Mouse (Mus musculus): Measurements from ENCODE around the gene Cep19. TPM values are rescaled to one million over a fixed set of nuclear protein-coding genes. Genes with fewer than 3 reads are reported as not detected.

The Cep19 gene
- 7.1 TPM for polyA plus RNA-seq (2014; fragmentation: Illumina TruSeq; extraction: RNeasy Lipid Tissue Mini Kit (QIAGEN cat#74804); ENCODE audit: low read depth, low replicate concordance)

GRCm38 (mm10) chr16:32099638-32100150, at the start of gene Cep19, which contains the start of gene Pigx:
TSS of gene Cep19 (plus strand) at chr16:32099800.
TSS of gene Pigx (minus strand) at chr16:32099740.

GRCm38 (mm10) chr16:32078991-32079511, 20.5 kb upstream of the Cep19 start, which contains the start of gene Pak2:
TSS of gene Pak2 (minus strand) at chr16:32079342.

Other genes starting within 250 kb of the Cep19 start
- not detected for gene Meltf, start 221.0 kb upstream of the Cep19 start, polyA plus RNA-seq (2014; fragmentation: Illumina TruSeq; extraction: RNeasy Lipid Tissue Mini Kit (QIAGEN cat#74804); ENCODE audit: low read depth, low replicate concordance)
- gene Pigz, start 165.9 kb upstream of the Cep19 start, polyA plus RNA-seq (2014; fragmentation: Illumina TruSeq; extraction: RNeasy Lipid Tissue Mini Kit (QIAGEN cat#74804); ENCODE audit: low read depth, low replicate concordance): not detected
- 2.8 TPM for gene 0610012G03Rik, start 151.3 kb upstream of the Cep19 start, polyA plus RNA-seq (2014; fragmentation: Illumina TruSeq; extraction: RNeasy Lipid Tissue Mini Kit (QIAGEN cat#74804); ENCODE audit: low read depth, low replicate concordance)
- gene Ncbp2, start 151.3 kb upstream of the Cep19 start, polyA plus RNA-seq (2014; fragmentation: Illumina TruSeq; extraction: RNeasy Lipid Tissue Mini Kit (QIAGEN cat#74804); ENCODE audit: low read depth, low replicate concordance): 32.3 TPM
- gene Senp5, start 96.5 kb upstream of the Cep19 start, polyA plus RNA-seq (2014; fragmentation: Illumina TruSeq; extraction: RNeasy Lipid Tissue Mini Kit (QIAGEN cat#74804); ENCODE audit: low read depth, low replicate concordance): 16.7 TPM
- 20.3 TPM for gene Pak2, start 20.5 kb upstream of the Cep19 start, polyA plus RNA-seq (2014; fragmentation: Illumina TruSeq; extraction: RNeasy Lipid Tissue Mini Kit (QIAGEN cat#74804); ENCODE audit: low read depth, low replicate concordance)
- gene Pigx, start 60 bp upstream of the Cep19 start, polyA plus RNA-seq (2014; fragmentation: Illumina TruSeq; extraction: RNeasy Lipid Tissue Mini Kit (QIAGEN cat#74804); ENCODE audit: low read depth, low replicate concordance): 46.7 TPM
- gene Nrros, start 65.8 kb downstream of the Cep19 start, polyA plus RNA-seq (2014; fragmentation: Illumina TruSeq; extraction: RNeasy Lipid Tissue Mini Kit (QIAGEN cat#74804); ENCODE audit: low read depth, low replicate concordance): 0.56 TPM
- gene Bex6, start 80.0 kb downstream of the Cep19 start, polyA plus RNA-seq (2014; fragmentation: Illumina TruSeq; extraction: RNeasy Lipid Tissue Mini Kit (QIAGEN cat#74804); ENCODE audit: low read depth, low replicate concordance): not detected
- gene Fbxo45, start 147.4 kb downstream of the Cep19 start, polyA plus RNA-seq (2014; fragmentation: Illumina TruSeq; extraction: RNeasy Lipid Tissue Mini Kit (QIAGEN cat#74804); ENCODE audit: low read depth, low replicate concordance): 8.7 TPM
- 8.7 TPM for gene Wdr53, start 147.4 kb downstream of the Cep19 start, polyA plus RNA-seq (2014; fragmentation: Illumina TruSeq; extraction: RNeasy Lipid Tissue Mini Kit (QIAGEN cat#74804); ENCODE audit: low read depth, low replicate concordance)
- gene Smco1, start 171.7 kb downstream of the Cep19 start, polyA plus RNA-seq (2014; fragmentation: Illumina TruSeq; extraction: RNeasy Lipid Tissue Mini Kit (QIAGEN cat#74804); ENCODE audit: low read depth, low replicate concordance): not detected
- 13.2 TPM for gene Rnf168, start 177.7 kb downstream of the Cep19 start, polyA plus RNA-seq (2014; fragmentation: Illumina TruSeq; extraction: RNeasy Lipid Tissue Mini Kit (QIAGEN cat#74804); ENCODE audit: low read depth, low replicate concordance)
- 14.3 TPM for gene Ubxn7, start 232.5 kb downstream of the Cep19 start, polyA plus RNA-seq (2014; fragmentation: Illumina TruSeq; extraction: RNeasy Lipid Tissue Mini Kit (QIAGEN cat#74804); ENCODE audit: low read depth, low replicate concordance)